Mouse (Mus musculus): ENCODE measurements around the gene Fbxo11. TPM values are rescaled to one million over a fixed set of nuclear protein-coding genes. Genes with fewer than 3 reads are reported as not detected.
A peak's percentile ranks its signal among the peaks of the same experiment; 100 is the strongest.
"Not testable (repeated sequence)": the region's sequence is repeated elsewhere in the genome, so short reads cannot be mapped to it uniquely, and the experiment has no call there.

Gene Fbxo11
- total and polyA plus RNA-seq, 3 experiments, result 9.4 to 91.4 (median 17.5) TPM

DNA sequence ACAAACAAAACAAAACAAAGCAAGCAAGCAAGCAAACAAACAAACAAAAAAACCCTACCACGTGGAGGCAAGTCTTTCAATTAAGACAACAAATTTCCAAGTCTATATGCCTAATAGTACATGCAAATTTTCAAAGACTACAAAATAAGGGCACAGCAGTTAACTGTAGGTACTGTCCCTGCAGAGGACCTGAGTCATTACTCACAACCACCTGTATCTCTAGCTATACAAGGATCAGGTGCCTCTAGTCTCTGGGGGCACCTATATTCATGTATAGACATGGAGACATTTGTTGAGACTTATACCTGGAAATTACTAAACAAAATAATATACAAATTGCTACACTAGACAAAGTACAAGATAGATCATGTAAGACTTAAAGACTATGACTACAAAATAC, 41.2 kb downstream of the Fbxo11 start:
- Histone ChIP-seq H3K9me3 (replicated peaks; ENCODE audit: insufficient read depth, low read length) (no peaks in the 10 kb centered on the region), H3K27me3 (ENCODE audit: control insufficient read depth in 1 of 2, insufficient read depth in 2 of 2, low read length in 2 of 2) (no peaks in the 10 kb centered on the region), H3K4me3 (ENCODE audit: control insufficient read depth in 1 of 2, insufficient read depth in 1 of 2, low read depth in 2 of 2, low read length in 2 of 2) (no peak overlapping the region), H3K36me3 (ENCODE audit: control insufficient read depth in 1 of 2, insufficient read depth in 2 of 2, low read length in 2 of 2) (no peaks in the 10 kb centered on the region), H3K79me2 (ENCODE audit: control insufficient read depth, insufficient read depth, low read length, poor library complexity) (peaks cover 49% of the 10 kb centered on the region), H3K27ac (ENCODE audit: control insufficient read depth, low read depth, low read length) (no peak overlapping the region), H3K4me1 (ENCODE audit: control insufficient read depth in 1 of 2, insufficient read depth in 2 of 2, low read length in 2 of 2) (peaks cover 0 to 3% of the 10 kb centered on the region in 2 experiments; a peak in 1 of 4 replicates), H3K9ac (ENCODE audit: control insufficient read depth, low read depth, low read length, poor library complexity, severe bottlenecking) (no peak overlapping the region)
- DNase-seq (ENCODE audit: low read depth, low spot score), result no peak
- TF ChIP-seq POLR2A (IDR thresholded peaks at IDR 0.05; ENCODE audit: control insufficient read depth in 1 of 2, insufficient read depth in 1 of 2, low read depth in 1 of 2, low read length in 2 of 2, poor library complexity in 1 of 2), result no peak
- no peak for TF ChIP-seq SMC3 (IDR thresholded peaks at IDR 0.05; ENCODE audit: low read depth, low read length)
- TF ChIP-seq JUND (IDR thresholded peaks at IDR 0.05; ENCODE audit: low read depth, low read length), result no peak
- TF ChIP-seq MAX (IDR thresholded peaks at IDR 0.05; ENCODE audit: low read length), result no peak
- no peak for TF ChIP-seq NELFE (IDR thresholded peaks at IDR 0.05; ENCODE audit: low read depth, low read length)
- TF ChIP-seq GABPA (IDR thresholded peaks at IDR 0.05; ENCODE audit: low read depth, low read length), result no peak
- TF ChIP-seq ZC3H11A (IDR thresholded peaks at IDR 0.05; ENCODE audit: low read depth, low read length), result no peak
- TF ChIP-seq SIN3A (IDR thresholded peaks at IDR 0.05; ENCODE audit: low read length), result no peak
- no peak for TF ChIP-seq E2F4 (IDR thresholded peaks at IDR 0.05; ENCODE audit: borderline replicate concordance, low read depth, low read length)

DNA sequence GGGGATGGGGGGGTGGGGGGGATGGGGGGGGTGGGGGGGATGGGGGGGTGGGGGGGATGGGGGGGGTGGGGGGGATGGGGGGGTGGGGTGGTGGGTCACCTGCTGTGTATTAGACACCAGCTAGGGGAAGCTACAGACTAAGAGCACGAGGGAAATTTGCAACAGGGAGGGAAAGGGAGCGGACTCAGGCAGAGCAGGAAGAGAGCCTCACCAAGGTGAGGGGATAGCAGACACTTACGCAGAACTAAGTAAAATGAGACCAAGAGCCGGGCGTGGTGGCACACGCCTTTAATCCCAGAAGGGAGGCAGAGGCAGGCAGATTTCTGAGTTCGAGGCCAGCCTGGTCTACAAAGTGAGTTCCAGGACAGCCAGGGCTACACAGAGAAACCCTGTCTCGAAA, 49.1 kb downstream of the Fbxo11 start:
- H3K9ac ChIP-seq (ENCODE audit: control insufficient read depth, low read depth, low read length, poor library complexity, severe bottlenecking); DNase-seq (ENCODE audit: low read depth, low spot score): not testable (repeated sequence)
- peaks cover 17% of the 10 kb centered on the region in 2 experiments for H3K36me3 ChIP-seq (ENCODE audit: control insufficient read depth in 1 of 2, insufficient read depth in 2 of 2, low read length in 2 of 2)

DNA sequence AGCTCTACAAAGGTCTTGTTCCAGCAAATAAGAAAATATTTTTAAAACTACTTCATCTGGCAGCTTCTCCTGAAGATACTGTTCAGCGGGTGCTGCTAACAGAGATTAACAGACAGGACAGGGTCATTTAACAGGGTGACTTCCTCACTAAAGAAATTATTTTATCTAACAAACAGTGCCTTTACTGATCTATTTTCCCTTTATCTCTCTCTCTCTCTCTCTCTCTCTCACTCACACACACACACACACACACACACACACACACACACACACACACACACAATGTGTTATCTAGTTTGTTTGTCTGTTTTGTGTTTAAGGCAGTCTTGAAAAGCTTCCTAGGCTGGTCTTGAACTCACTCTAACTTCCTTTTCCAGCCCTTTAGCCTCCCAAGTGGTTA, 50.6 kb downstream of the Fbxo11 start:
- H3K4me3 ChIP-seq (ENCODE audit: control insufficient read depth in 1 of 2, insufficient read depth in 1 of 2, low read depth in 2 of 2, low read length in 2 of 2), result no peak overlapping the region
- H3K9ac ChIP-seq (ENCODE audit: control insufficient read depth, low read depth, low read length, poor library complexity, severe bottlenecking), result no peak overlapping the region
- peak overlapping the region; percentile 57 for H3K27ac ChIP-seq (ENCODE audit: control insufficient read depth, low read depth, low read length)
- TF ChIP-seq TAL1 (IDR thresholded peaks at IDR 0.05; ENCODE audit: low read length), result peak; percentile 31; the same call in 1 of the 2 replicates
- TF ChIP-seq USF1 (IDR thresholded peaks at IDR 0.05; ENCODE audit: low read depth, low read length), result no peak
- TF ChIP-seq TBP (IDR thresholded peaks at IDR 0.05; ENCODE audit: low read depth, low read length), result no peak
- TF ChIP-seq RCOR1 (IDR thresholded peaks at IDR 0.05; ENCODE audit: low read depth, low read length), result peak; percentile 73
- 0 out of 2 replicates have a peak, but pooled peaks have one; percentile 15 for TF ChIP-seq MYB (IDR thresholded peaks at IDR 0.05; ENCODE audit: low read depth, low read length)
- TF ChIP-seq MXI1 (IDR thresholded peaks at IDR 0.05; ENCODE audit: low read depth, low read length), result 0 out of 2 replicates have a peak, but pooled peaks have one; percentile 62
- peak; percentile 45; the same call in 1 of the 2 replicates for TF ChIP-seq ELF1 (IDR thresholded peaks at IDR 0.05; ENCODE audit: low read depth, low read length)
- peak; percentile 77 for TF ChIP-seq ETS1 (IDR thresholded peaks at IDR 0.05; ENCODE audit: low read depth, low read length)
- peak; percentile 79 for TF ChIP-seq GATA1 (IDR thresholded peaks at IDR 0.05; ENCODE audit: low read depth, low read length)
- TF ChIP-seq NELFE (IDR thresholded peaks at IDR 0.05; ENCODE audit: low read depth, low read length), result no peak
- peak; percentile 66; the same call in 1 of the 2 replicates for TF ChIP-seq SIN3A (IDR thresholded peaks at IDR 0.05; ENCODE audit: low read length)
- peak; percentile 24; the same call in 1 of the 2 replicates for TF ChIP-seq HCFC1 (IDR thresholded peaks at IDR 0.05; ENCODE audit: low read depth, low read length)
- TF ChIP-seq TCF12 (IDR thresholded peaks at IDR 0.05; ENCODE audit: low read depth, low read length), result peak; percentile 80
- peak; percentile 78 to 81 for TF ChIP-seq EP300 (IDR thresholded peaks at IDR 0.05; ENCODE audit: low read depth in 1 of 2, low read length in 2 of 2)
- peaks cover 19% of the 10 kb centered on the region for H3K79me2 ChIP-seq (ENCODE audit: control insufficient read depth, insufficient read depth, low read length, poor library complexity)
- H3K9me3 ChIP-seq (replicated peaks; ENCODE audit: insufficient read depth, low read length), result no peaks in the 10 kb centered on the region
- H3K27me3 ChIP-seq (ENCODE audit: control insufficient read depth in 1 of 2, insufficient read depth in 2 of 2, low read length in 2 of 2), result no peaks in the 10 kb centered on the region
- peaks cover 2 to 10% of the 10 kb centered on the region in 2 experiments; a peak in 3 of 4 replicates for H3K4me1 ChIP-seq (ENCODE audit: control insufficient read depth in 1 of 2, insufficient read depth in 2 of 2, low read length in 2 of 2)
- peak; percentile 77 for DNase-seq (ENCODE audit: low read depth, low spot score)
- H3K36me3 ChIP-seq (ENCODE audit: control insufficient read depth in 1 of 2, insufficient read depth in 2 of 2, low read length in 2 of 2), result peaks cover 17 to 22% of the 10 kb centered on the region in 2 experiments

More for the DNA sequence above, 49.1 kb downstream of the Fbxo11 start:
- H3K4me1 ChIP-seq (ENCODE audit: control insufficient read depth in 1 of 2, insufficient read depth in 2 of 2, low read length in 2 of 2); H3K27me3 ChIP-seq (ENCODE audit: control insufficient read depth in 1 of 2, insufficient read depth in 2 of 2, low read length in 2 of 2); H3K4me3 ChIP-seq (ENCODE audit: control insufficient read depth in 1 of 2, insufficient read depth in 1 of 2, low read depth in 2 of 2, low read length in 2 of 2); H3K27ac ChIP-seq (ENCODE audit: control insufficient read depth, low read depth, low read length); H3K9me3 ChIP-seq (replicated peaks; ENCODE audit: insufficient read depth, low read length): not testable (repeated sequence)
- peaks cover 26% of the 10 kb centered on the region for H3K79me2 ChIP-seq (ENCODE audit: control insufficient read depth, insufficient read depth, low read length, poor library complexity)

All from MEL (cell line).